Comparison of ENCODE assay signal across 8 mouse cellular contexts in genomic region chr3:116327001-116327615, GRCm38 (mm10).
DNase-seq lines count a peak whose midpoint lies in the region; ATAC-seq and TF ChIP-seq lines count a peak whose summit lies in the region.

No protein-coding gene starts in this region.

- peak; percentile 98 for TF ChIP-seq CTCF in liver, embryonic 14.5 days (IDR thresholded peaks at IDR 0.05; ENCODE audit: low read depth)

- H3K9me3 ChIP-seq in forebrain, embryonic 10.5 days: no peaks in the 10 kb centered on the region
- H3K9me3 ChIP-seq in heart, embryonic 16.5 days (replicated peaks; ENCODE audit: control insufficient read depth, low read length): no peaks in the 10 kb centered on the region
- no peaks in the 10 kb centered on the region for H3K9me3 ChIP-seq in liver, embryonic 14.5 days (ENCODE audit: control insufficient read depth, low read length)
- H3K9me3 ChIP-seq in neural tube, embryonic 13.5 days: no peaks in the 10 kb centered on the region

- peak overlapping the region; percentile 20; the same call in 1 of the 2 replicates for H3K4me3 ChIP-seq in forebrain, embryonic 10.5 days
- peak overlapping the region; percentile 45 for H3K4me3 ChIP-seq in heart, embryonic 16.5 days (ENCODE audit: low read length)
- no peak overlapping the region for H3K4me3 ChIP-seq in liver, embryonic 14.5 days (ENCODE audit: insufficient read depth in 1 of 2, low read depth in 2 of 2, low read length in 2 of 2)
- peak overlapping the region; percentile 24 for H3K4me3 ChIP-seq in neural tube, embryonic 13.5 days

- H3K36me3 ChIP-seq in forebrain, embryonic 10.5 days (replicated peaks): peaks cover 29% of the 10 kb centered on the region
- no peaks in the 10 kb centered on the region for H3K36me3 ChIP-seq in heart, embryonic 16.5 days (ENCODE audit: control insufficient read depth, insufficient read depth)
- no peaks in the 10 kb centered on the region for H3K36me3 ChIP-seq in liver, embryonic 14.5 days (replicated peaks; ENCODE audit: control insufficient read depth, insufficient read depth, low read depth)
- peaks cover 7% of the 10 kb centered on the region for H3K36me3 ChIP-seq in neural tube, embryonic 13.5 days

- peak overlapping the region; percentile 57 for H3K9ac ChIP-seq in heart, embryonic 16.5 days (ENCODE audit: low read length)
- no peak overlapping the region for H3K9ac ChIP-seq in liver, embryonic 14.5 days (replicated peaks)
- H3K9ac ChIP-seq in neural tube, embryonic 13.5 days: peak overlapping the region; percentile 66

- peak overlapping the region; percentile 30; the same call in 1 of the 2 replicates for H3K27ac ChIP-seq in forebrain, embryonic 10.5 days
- H3K27ac ChIP-seq in heart, embryonic 16.5 days (ENCODE audit: low read length): no peak overlapping the region
- no peak overlapping the region for H3K27ac ChIP-seq in liver, embryonic 14.5 days
- H3K27ac ChIP-seq in neural tube, embryonic 13.5 days (replicated peaks): no peak overlapping the region

- WGBS in forebrain, embryonic 10.5 days: 9% methylated on average over 23 of the region's 23 CpGs
- 10% methylated on average over 23 of the region's 23 CpGs for WGBS in heart, embryonic 16.5 days
- WGBS in liver, embryonic 14.5 days (ENCODE audit: insufficient replicate concordance): 18% methylated on average over 23 of the region's 23 CpGs
- WGBS in neural tube, embryonic 13.5 days: 6% methylated on average over 23 of the region's 23 CpGs

- no peak for TF ChIP-seq EP300 in liver, embryonic 14.5 days (IDR thresholded peaks at IDR 0.05; ENCODE audit: low read depth)

- peak; percentile 58 to 62 for DNase-seq in CD8-positive naive resting alpha-beta T cell, adult 2 months (ENCODE audit: low read depth in 2 of 2, low spot score in 2 of 2)
- DNase-seq in c-Kit-negative CD71-positive TER-119-positive erythroid progenitor cells, embryonic 14.5 days (ENCODE audit: low read depth, low spot score): peak; percentile 26
- peak; percentile 80 for DNase-seq in forebrain, embryonic 10.5 days (ENCODE audit: extremely low spot score, low spot score)
- DNase-seq in kidney, postnatal 25 days: peak; percentile 79
- peak; percentile 45 to 50 (median 45) for DNase-seq in liver, embryonic 14.5 days (ENCODE audit: low read depth in 3 of 3, low spot score in 3 of 3)
- DNase-seq in telencephalon, adult 2 months (ENCODE audit: low read depth, low spot score): peak; percentile 92

- ATAC-seq in heart, embryonic 16.5 days (replicated peaks; ENCODE audit: extremely low read depth, insufficient read depth, low FRiP score): peak; percentile 53; the same call in 1 of the 2 replicates
- ATAC-seq in liver, embryonic 14.5 days (ENCODE audit: insufficient read depth): peak; percentile 36; the same call in 1 of the 2 replicates
- peak; percentile 78 for ATAC-seq in neural tube, embryonic 13.5 days (ENCODE audit: low read depth)

- peaks cover 25% of the 10 kb centered on the region for H3K4me1 ChIP-seq in forebrain, embryonic 10.5 days
- peaks cover 6% of the 10 kb centered on the region for H3K4me1 ChIP-seq in heart, embryonic 16.5 days (ENCODE audit: control insufficient read depth, insufficient read depth, low read length)
- no peaks in the 10 kb centered on the region for H3K4me1 ChIP-seq in liver, embryonic 14.5 days (replicated peaks; ENCODE audit: control insufficient read depth in 2 of 2, insufficient read depth in 2 of 2, low read length in 1 of 2)
- peaks cover 29% of the 10 kb centered on the region for H3K4me1 ChIP-seq in neural tube, embryonic 13.5 days (replicated peaks)

- H3K4me2 ChIP-seq in heart, embryonic 16.5 days (ENCODE audit: low read depth, low read length): peak overlapping the region; percentile 72
- H3K4me2 ChIP-seq in liver, embryonic 14.5 days (ENCODE audit: low read depth): peak overlapping the region; percentile 48
- H3K4me2 ChIP-seq in neural tube, embryonic 13.5 days: peak overlapping the region; percentile 55

- no peaks in the 10 kb centered on the region for H3K27me3 ChIP-seq in forebrain, embryonic 10.5 days (ENCODE audit: poor library complexity, severe bottlenecking)
- H3K27me3 ChIP-seq in heart, embryonic 16.5 days (ENCODE audit: control insufficient read depth, insufficient read depth, low read length): no peaks in the 10 kb centered on the region
- H3K27me3 ChIP-seq in liver, embryonic 14.5 days (ENCODE audit: control insufficient read depth, insufficient read depth, low read length): no peaks in the 10 kb centered on the region
- no peaks in the 10 kb centered on the region for H3K27me3 ChIP-seq in neural tube, embryonic 13.5 days

Comparison
In these comparisons a context has a peak if more than half of its experiments do, and no peak if none do; other contexts are left out.
1. DNase-seq: peak in every context shown above with its lines; median percentile 92 in telencephalon, adult 2 months; 80 in forebrain, embryonic 10.5 days; 79 in kidney, postnatal 25 days; 60 in CD8-positive naive resting alpha-beta T cell, adult 2 months; 45 in liver, embryonic 14.5 days; 26 in c-Kit-negative CD71-positive TER-119-positive erythroid progenitor cells, embryonic 14.5 days.
2. H3K4me3 ChIP-seq: peak in forebrain, embryonic 10.5 days (single experiment), heart, embryonic 16.5 days (single experiment) and neural tube, embryonic 13.5 days (single experiment); none in liver, embryonic 14.5 days (0 of 2).
3. Peak in every context shown above with its lines, with median percentiles within 50 percentile points of each other: ATAC-seq and H3K4me2 ChIP-seq.